Mouse (Mus musculus): Measurements from ENCODE around the gene Col4a4.

DNA sequence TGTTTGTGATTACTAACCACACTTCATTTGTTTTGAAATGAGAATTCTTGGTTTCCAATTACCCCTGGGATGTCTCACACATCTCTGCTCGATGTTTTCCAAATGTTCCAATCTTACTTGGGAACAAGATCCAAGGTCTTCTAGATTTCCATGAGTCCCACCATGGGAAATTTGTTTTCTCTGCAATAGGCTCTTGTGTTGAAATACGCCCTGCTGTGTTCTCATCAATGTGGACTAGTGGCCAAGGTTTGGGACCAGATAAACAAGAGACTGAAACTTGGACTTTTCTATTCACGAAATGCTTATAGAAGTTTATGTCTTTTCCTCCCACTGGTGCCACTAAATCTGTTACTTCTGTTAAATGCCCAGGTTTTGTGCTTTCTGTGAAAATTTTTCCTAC, 11.0 kb downstream of the Col4a4 start:
- TF ChIP-seq CTCF (IDR thresholded peaks at IDR 0.05; ENCODE audit: extremely low read depth, insufficient read depth, low read length) (no peak), POLR2A (IDR thresholded peaks at IDR 0.05; ENCODE audit: extremely low read depth, insufficient read depth, low read length) (no peak)
